ENCODE assay signal across 9 mouse cellular contexts in genomic region chr3:152981988-152982387, GRCm38 (mm10). TPM values are rescaled to one million over a fixed set of nuclear protein-coding genes. Genes with fewer than 3 reads are reported as not detected.
DNase-seq lines count a peak whose midpoint lies in the region; ATAC-seq and TF ChIP-seq lines count a peak whose summit lies in the region.
"Had no signal": no experiment of that assay in that cellular context is flagged by ENCODE, and none has a peak within 500 bp of the region (broad histone marks: within the 10 kb centered on the region; RNA-seq: fewer than 3 reads in every experiment).

St6galnac5 (minus strand) TSS chr3:152982246.

- peak; percentile 73 for DNase-seq in heart, embryonic 10.5 days (ENCODE audit: low spot score)
- no peak for DNase-seq in heart, adult 2 months
- DNase-seq in ES-CJ7 (ENCODE audit: low read depth, low spot score), result peak; percentile 18
- peak; percentile 64 for DNase-seq in layer of hippocampus, adult 9-11 months
- peak; percentile 64 for DNase-seq in midbrain, embryonic 10.5 days (ENCODE audit: low spot score)
- no peak for DNase-seq in stomach, postnatal 0 days (ENCODE audit: low spot score)
- no peak for DNase-seq in adrenal gland, adult 2 months

- H3K79me2 ChIP-seq in heart, adult 2 months (replicated peaks; ENCODE audit: control insufficient read depth, insufficient read depth, low read length), result no peaks in the 10 kb centered on the region

- TF ChIP-seq EP300 in heart, adult 2 months (IDR thresholded peaks at IDR 0.05; ENCODE audit: insufficient read depth, low read depth, low read length), result no peak
- TF ChIP-seq EP300 in stomach, postnatal 0 days (optimal IDR thresholded peaks at IDR 0.05), result no peak

- under 1% methylated on average over 17 of the region's 17 CpGs for WGBS in heart, embryonic 10.5 days
- 3% methylated on average over 17 of the region's 17 CpGs for WGBS in heart, adult 2 months
- WGBS in forebrain, embryonic 12.5 days, result 1% methylated on average over 17 of the region's 17 CpGs
- 0% methylated on average over 17 of the region's 17 CpGs for WGBS in midbrain, embryonic 10.5 days
- under 1% methylated on average over 17 of the region's 17 CpGs for WGBS in stomach, postnatal 0 days

- TF ChIP-seq CTCF in heart, adult 2 months (IDR thresholded peaks at IDR 0.05), result no peak
- TF ChIP-seq CTCF in stomach, postnatal 0 days (IDR thresholded peaks at IDR 0.05; ENCODE audit: low read depth), result peak; percentile 36

- H3K27me3 ChIP-seq in heart, embryonic 10.5 days (ENCODE audit: insufficient read depth, poor library complexity, severe bottlenecking), result peaks cover 61% of the 10 kb centered on the region
- H3K27me3 ChIP-seq in heart, adult 2 months (ENCODE audit: control insufficient read depth, insufficient read depth, low read length), result peaks cover 8% of the 10 kb centered on the region
- peaks cover 32% of the 10 kb centered on the region for H3K27me3 ChIP-seq in forebrain, embryonic 12.5 days
- H3K27me3 ChIP-seq in midbrain, embryonic 10.5 days (ENCODE audit: low read depth, poor library complexity, severe bottlenecking), result peaks cover 56% of the 10 kb centered on the region
- peaks cover 4% of the 10 kb centered on the region; the same call in 1 of the 2 replicates for H3K27me3 ChIP-seq in stomach, postnatal 0 days (ENCODE audit: control insufficient read depth, insufficient read depth, low read length)

- intact Hi-C loops in heart, adult 2 months (cut with DNase I), result no loop called here

- H3K4me1 ChIP-seq in heart, embryonic 10.5 days, result peaks cover 23% of the 10 kb centered on the region
- H3K4me1 ChIP-seq in heart, adult 2 months (ENCODE audit: control insufficient read depth, insufficient read depth, low read length), result no peaks in the 10 kb centered on the region
- H3K4me1 ChIP-seq in forebrain, embryonic 12.5 days, result peaks cover 18% of the 10 kb centered on the region
- peaks cover 22% of the 10 kb centered on the region for H3K4me1 ChIP-seq in midbrain, embryonic 10.5 days
- no peaks in the 10 kb centered on the region for H3K4me1 ChIP-seq in stomach, postnatal 0 days (replicated peaks; ENCODE audit: control insufficient read depth, insufficient read depth)

- H3K9ac ChIP-seq in heart, adult 2 months (ENCODE audit: low read depth, low read length), result no peak within 1 kb of the TSS
- H3K9ac ChIP-seq in forebrain, embryonic 12.5 days, result peak within 1 kb of the TSS; percentile 47
- no peak within 1 kb of the TSS for H3K9ac ChIP-seq in stomach, postnatal 0 days (ENCODE audit: low read length)

- peak within 1 kb of the TSS; percentile 64; the same call in 1 of the 2 replicates for H3K27ac ChIP-seq in heart, embryonic 10.5 days
- no peak within 1 kb of the TSS for H3K27ac ChIP-seq in heart, adult 2 months
- no peak within 1 kb of the TSS for H3K27ac ChIP-seq in forebrain, embryonic 12.5 days
- H3K27ac ChIP-seq in midbrain, embryonic 10.5 days (replicated peaks), result peak within 1 kb of the TSS; percentile 73
- no peak within 1 kb of the TSS for H3K27ac ChIP-seq in stomach, postnatal 0 days (replicated peaks)

- peak within 1 kb of the TSS; percentile 66 for H3K4me3 ChIP-seq in heart, embryonic 10.5 days
- H3K4me3 ChIP-seq in heart, adult 2 months, result no peak within 1 kb of the TSS
- peak within 1 kb of the TSS; percentile 47 for H3K4me3 ChIP-seq in forebrain, embryonic 12.5 days (replicated peaks)
- H3K4me3 ChIP-seq in midbrain, embryonic 10.5 days, result peak within 1 kb of the TSS; percentile 69
- H3K4me3 ChIP-seq in stomach, postnatal 0 days (ENCODE audit: low read depth, low read length), result peak within 1 kb of the TSS; percentile 35

- TF ChIP-seq POLR2A in heart, adult 2 months (IDR thresholded peaks at IDR 0.05; ENCODE audit: insufficient read depth, low read depth, low read length), result no peak

- H3K36me3 ChIP-seq in heart, embryonic 10.5 days, result no peaks in the 10 kb centered on the region
- no peaks in the 10 kb centered on the region for H3K36me3 ChIP-seq in heart, adult 2 months (ENCODE audit: control insufficient read depth, insufficient read depth, low read length)
- no peaks in the 10 kb centered on the region for H3K36me3 ChIP-seq in forebrain, embryonic 12.5 days (replicated peaks)
- no peaks in the 10 kb centered on the region for H3K36me3 ChIP-seq in midbrain, embryonic 10.5 days
- H3K36me3 ChIP-seq in stomach, postnatal 0 days (ENCODE audit: control insufficient read depth, insufficient read depth, low read length), result no peaks in the 10 kb centered on the region

- peak; percentile 70 for ATAC-seq in forebrain, embryonic 12.5 days (ENCODE audit: low FRiP score)
- ATAC-seq in stomach, postnatal 0 days (ENCODE audit: low FRiP score, low TSS enrichment), result no peak

- peak within 1 kb of the TSS; percentile 70 for H3K4me2 ChIP-seq in forebrain, embryonic 12.5 days
- H3K4me2 ChIP-seq in stomach, postnatal 0 days (replicated peaks; ENCODE audit: low read depth), result peak within 1 kb of the TSS; percentile 53

- H3K9me3 ChIP-seq in heart, embryonic 10.5 days, result no peaks in the 10 kb centered on the region
- no peaks in the 10 kb centered on the region for H3K9me3 ChIP-seq in forebrain, embryonic 12.5 days
- no peaks in the 10 kb centered on the region for H3K9me3 ChIP-seq in midbrain, embryonic 10.5 days (replicated peaks)
- no peaks in the 10 kb centered on the region for H3K9me3 ChIP-seq in stomach, postnatal 0 days (ENCODE audit: control insufficient read depth, low read length)

RNA-seq across cellular contexts. Expression of gene St6galnac5, which starts in this region (rescaled TPM):
- polyA plus RNA-seq in heart, embryonic 10.5 days (2016; fragmentation: Nextera tagmentation; extraction: Ambion mirVana), result 0.70 and 1.3 TPM in 2 replicates
- not detected for total RNA-seq in heart, adult 2 months (2021)
- 0.03 and 0.08 TPM in 2 replicates for polyA plus RNA-seq in heart, adult 2 months (2012; rRNA removed)
- polyA plus RNA-seq in forebrain, embryonic 12.5 days (2016; fragmentation: Nextera tagmentation; extraction: Ambion mirVana), result 2.8 and 3.4 TPM in 2 replicates
- 1.5 and 1.8 TPM in 2 replicates for polyA plus RNA-seq in midbrain, embryonic 10.5 days (2016; fragmentation: Nextera tagmentation; extraction: Ambion mirVana)
- polyA plus RNA-seq in stomach, postnatal 0 days (2015; fragmentation: Nextera tagmentation; extraction: Ambion mirVana), result 0.39 and 0.57 TPM in 2 replicates
- 1 to 10 TPM in 1 of 2 experiments, under 1 TPM in 1; 0.72 to 1.2 TPM for total RNA-seq in adrenal gland, adult 2 months (2021)
- 0.93 and 2.6 TPM in 2 replicates for polyA plus RNA-seq in adrenal gland, adult 2 months (2012; rRNA removed)
- total RNA-seq: CH12.LX had no signal

Comparison
In these comparisons a context has a peak if more than half of its experiments do, and no peak if none do; other contexts are left out.
1. DNase-seq: peak in heart, embryonic 10.5 days (single experiment), ES-CJ7 (single experiment), layer of hippocampus, adult 9-11 months (single experiment) and midbrain, embryonic 10.5 days (single experiment); none in heart, adult 2 months (0 of 2), stomach, postnatal 0 days (single experiment) and adrenal gland, adult 2 months (single experiment).
2. H3K27ac ChIP-seq: peak in heart, embryonic 10.5 days (single experiment) and midbrain, embryonic 10.5 days (single experiment); none in heart, adult 2 months (single experiment), forebrain, embryonic 12.5 days (single experiment) and stomach, postnatal 0 days (single experiment).